Mouse (Mus musculus): ENCODE measurements around the gene Erc2.

GRCm38 (mm10) chr14:28419188-28419587 lies 797.0 kb downstream of the Erc2 start:
- TF ChIP-seq CTCF (conservative IDR thresholded peaks at IDR 0.05; ENCODE audit: low read length) (no peak), NANOG (IDR thresholded peaks at IDR 0.05; ENCODE audit: borderline replicate concordance, low read length) (no peak)

All from E14TG2a.4 (cell line).